In genomic region chr9:82829007-82829689, GRCm38 (mm10) we compare ENCODE assay signal across 8 mouse cellular contexts. TPM values are rescaled to one million over a fixed set of nuclear protein-coding genes. Genes with fewer than 3 reads are reported as not detected.
DNase-seq lines count a peak whose midpoint lies in the region; ATAC-seq and TF ChIP-seq lines count a peak whose summit lies in the region.

Gene Irak1bp1 (plus strand): TSS chr9:82829540.

- WGBS in kidney, embryonic 15.5 days, result 17% methylated on average over 20 of the region's 20 CpGs
- 12% methylated on average over 20 of the region's 20 CpGs for WGBS in forebrain, embryonic 16.5 days
- 15% methylated on average over 20 of the region's 20 CpGs for WGBS in limb, embryonic 10.5 days
- WGBS in neural tube, embryonic 15.5 days, result 10% methylated on average over 20 of the region's 20 CpGs

- ATAC-seq in kidney, embryonic 15.5 days (replicated peaks; ENCODE audit: low FRiP score), result peak; percentile 19
- ATAC-seq in Patski, result peak; percentile 9
- ATAC-seq in forebrain, embryonic 16.5 days, result peak; percentile 23
- peak; percentile 20 for ATAC-seq in neural tube, embryonic 15.5 days (ENCODE audit: low FRiP score)

- H3K27me3 ChIP-seq in kidney, embryonic 15.5 days, result no peaks in the 10 kb centered on the region
- H3K27me3 ChIP-seq in Patski, result no peaks in the 10 kb centered on the region
- H3K27me3 ChIP-seq in forebrain, embryonic 16.5 days (replicated peaks; ENCODE audit: control insufficient read depth, insufficient read depth, low read length), result no peaks in the 10 kb centered on the region
- H3K27me3 ChIP-seq in limb, embryonic 10.5 days (ENCODE audit: low read depth, poor library complexity, severe bottlenecking), result no peaks in the 10 kb centered on the region
- H3K27me3 ChIP-seq in neural tube, embryonic 15.5 days (replicated peaks), result no peaks in the 10 kb centered on the region

- peak within 1 kb of the TSS; percentile 77 for H3K9ac ChIP-seq in kidney, embryonic 15.5 days
- H3K9ac ChIP-seq in forebrain, embryonic 16.5 days (replicated peaks; ENCODE audit: low read depth, low read length), result peak within 1 kb of the TSS; percentile 97
- peak within 1 kb of the TSS; percentile 79 for H3K9ac ChIP-seq in neural tube, embryonic 15.5 days (replicated peaks)

- H3K36me3 ChIP-seq in kidney, embryonic 15.5 days, result no peaks in the 10 kb centered on the region
- H3K36me3 ChIP-seq in forebrain, embryonic 16.5 days (ENCODE audit: control insufficient read depth, insufficient read depth), result no peaks in the 10 kb centered on the region
- H3K36me3 ChIP-seq in limb, embryonic 10.5 days, result peaks cover 7% of the 10 kb centered on the region; the same call in 1 of the 2 replicates
- H3K36me3 ChIP-seq in neural tube, embryonic 15.5 days, result peaks cover 4% of the 10 kb centered on the region; the same call in 1 of the 2 replicates

- peak within 1 kb of the TSS; percentile 87 for H3K4me3 ChIP-seq in kidney, embryonic 15.5 days (replicated peaks)
- peak within 1 kb of the TSS; percentile 94 for H3K4me3 ChIP-seq in forebrain, embryonic 16.5 days (replicated peaks; ENCODE audit: low read length)
- H3K4me3 ChIP-seq in limb, embryonic 10.5 days, result peak within 1 kb of the TSS; percentile 82
- peak within 1 kb of the TSS; percentile 68 for H3K4me3 ChIP-seq in neural tube, embryonic 15.5 days (replicated peaks)

- DNase-seq in kidney, postnatal 4 days, result no peak
- no peak for DNase-seq in Patski (ENCODE audit: low read depth, low spot score)
- DNase-seq in limb, embryonic 10.5 days (ENCODE audit: low spot score), result peak; percentile 40
- no peak for DNase-seq in urinary bladder, postnatal 25 days (ENCODE audit: low spot score)
- no peak for DNase-seq in kidney, postnatal 10 days

- no peaks in the 10 kb centered on the region for H3K9me3 ChIP-seq in kidney, embryonic 15.5 days (replicated peaks)
- no peaks in the 10 kb centered on the region for H3K9me3 ChIP-seq in forebrain, embryonic 16.5 days (ENCODE audit: control insufficient read depth, low read length)
- H3K9me3 ChIP-seq in limb, embryonic 10.5 days (replicated peaks), result no peaks in the 10 kb centered on the region
- H3K9me3 ChIP-seq in neural tube, embryonic 15.5 days (replicated peaks), result no peaks in the 10 kb centered on the region

- in situ Hi-C loops in Patski (cut with MboI; ENCODE audit: low pct_unique_long_range_greater_than_20kb), result no loop called here

- POLR2A ChIA-PET in Patski (lab: Charles Lee), result no interaction called here

- no peak for TF ChIP-seq CTCF in Patski (IDR thresholded peaks at IDR 0.05)

- CTCF ChIA-PET in Patski (lab: Charles Lee), result interaction anchor here (1.5 kb wide), 1 partner anchor 9 kb away, joined by 3 read pairs; no protein-coding TSS in a partner anchor

- H3K4me2 ChIP-seq in kidney, embryonic 15.5 days, result peak within 1 kb of the TSS; percentile 81
- peak within 1 kb of the TSS; percentile 72 for H3K4me2 ChIP-seq in forebrain, embryonic 16.5 days (ENCODE audit: low read length)
- H3K4me2 ChIP-seq in neural tube, embryonic 15.5 days, result peak within 1 kb of the TSS; percentile 55

- peaks cover 13% of the 10 kb centered on the region for H3K4me1 ChIP-seq in kidney, embryonic 15.5 days
- H3K4me1 ChIP-seq in forebrain, embryonic 16.5 days (replicated peaks; ENCODE audit: control insufficient read depth, insufficient read depth, low read length), result peaks cover 19% of the 10 kb centered on the region
- peaks cover 11% of the 10 kb centered on the region for H3K4me1 ChIP-seq in limb, embryonic 10.5 days
- peaks cover 18% of the 10 kb centered on the region for H3K4me1 ChIP-seq in neural tube, embryonic 15.5 days

- peak within 1 kb of the TSS; percentile 91 for H3K27ac ChIP-seq in kidney, embryonic 15.5 days
- peak within 1 kb of the TSS; percentile 95 for H3K27ac ChIP-seq in forebrain, embryonic 16.5 days (ENCODE audit: low read length)
- peak within 1 kb of the TSS; percentile 96 for H3K27ac ChIP-seq in limb, embryonic 10.5 days
- H3K27ac ChIP-seq in neural tube, embryonic 15.5 days (replicated peaks), result peak within 1 kb of the TSS; percentile 92

RNA-seq across cellular contexts. Expression of gene Irak1bp1, which starts in this region (rescaled TPM):
- 20.8 and 25.0 TPM in 2 replicates for polyA plus RNA-seq in kidney, embryonic 15.5 days (2015; fragmentation: Nextera tagmentation; extraction: Ambion mirVana)
- 27.8 TPM for polyA plus RNA-seq in Patski (2021)
- 35.0 and 41.2 TPM in 2 replicates for polyA plus RNA-seq in forebrain, embryonic 16.5 days (2015; fragmentation: Nextera tagmentation; extraction: Ambion mirVana)
- 22.4 and 23.2 TPM in 2 replicates for polyA plus RNA-seq in limb, embryonic 10.5 days (2016; fragmentation: Nextera tagmentation; extraction: Ambion mirVana)
- polyA plus RNA-seq in neural tube, embryonic 15.5 days (2015; fragmentation: Nextera tagmentation; extraction: Ambion mirVana), result 31.2 and 34.6 TPM in 2 replicates
